Comparison of ENCODE assay signal across 13 mouse cellular contexts in genomic region chr1:92436831-92437321, GRCm38 (mm10). TPM values are rescaled to one million over a fixed set of nuclear protein-coding genes. Genes with fewer than 3 reads are reported as not detected.
DNase-seq lines count a peak whose midpoint lies in the region; ATAC-seq and TF ChIP-seq lines count a peak whose summit lies in the region.
"Had no signal": no experiment of that assay in that cellular context is flagged by ENCODE, and none has a peak within 500 bp of the region (broad histone marks: within the 10 kb centered on the region; RNA-seq: fewer than 3 reads in every experiment).

No protein-coding gene starts in this region.

- no peak overlapping the region for H3K4me3 ChIP-seq in hindbrain, embryonic 15.5 days
- H3K4me3 ChIP-seq in hindbrain, embryonic 11.5 days (ENCODE audit: low read depth, low read length): no peak overlapping the region
- H3K4me3 ChIP-seq in embryonic facial prominence, embryonic 10.5 days: no peak overlapping the region
- H3K4me3 ChIP-seq in midbrain, embryonic 12.5 days: no peak overlapping the region

- H3K9me3 ChIP-seq in hindbrain, embryonic 15.5 days: no peaks in the 10 kb centered on the region
- H3K9me3 ChIP-seq in hindbrain, embryonic 11.5 days (ENCODE audit: control insufficient read depth, low read length): no peaks in the 10 kb centered on the region
- no peaks in the 10 kb centered on the region for H3K9me3 ChIP-seq in embryonic facial prominence, embryonic 10.5 days
- no peaks in the 10 kb centered on the region for H3K9me3 ChIP-seq in midbrain, embryonic 12.5 days

- H3K9ac ChIP-seq in hindbrain, embryonic 15.5 days: no peak overlapping the region
- H3K9ac ChIP-seq in hindbrain, embryonic 11.5 days (ENCODE audit: low read depth, low read length): no peak overlapping the region
- no peak overlapping the region for H3K9ac ChIP-seq in midbrain, embryonic 12.5 days (replicated peaks)

- H3K4me1 ChIP-seq in hindbrain, embryonic 15.5 days (replicated peaks): peaks cover 24% of the 10 kb centered on the region
- H3K4me1 ChIP-seq in hindbrain, embryonic 11.5 days (replicated peaks; ENCODE audit: control insufficient read depth, insufficient read depth, low read length): no peaks in the 10 kb centered on the region
- H3K4me1 ChIP-seq in embryonic facial prominence, embryonic 10.5 days: peaks cover 30% of the 10 kb centered on the region
- H3K4me1 ChIP-seq in midbrain, embryonic 12.5 days: peaks cover 21% of the 10 kb centered on the region

- H3K36me3 ChIP-seq in hindbrain, embryonic 15.5 days: peaks cover 16% of the 10 kb centered on the region; the same call in 1 of the 2 replicates
- H3K36me3 ChIP-seq in hindbrain, embryonic 11.5 days (ENCODE audit: control insufficient read depth, insufficient read depth, low read length): no peaks in the 10 kb centered on the region; the same call in 1 of the 2 replicates
- H3K36me3 ChIP-seq in embryonic facial prominence, embryonic 10.5 days (replicated peaks): peaks cover 40% of the 10 kb centered on the region
- H3K36me3 ChIP-seq in midbrain, embryonic 12.5 days: peaks cover 32% of the 10 kb centered on the region

- DNase-seq in hindbrain, embryonic 11.5 days (ENCODE audit: low spot score): no peak
- DNase-seq in brain, embryonic 14.5 days (ENCODE audit: low read depth): peak; percentile 85
- no peak for DNase-seq in embryonic facial prominence, embryonic 10.5 days (ENCODE audit: low spot score)
- no peak for DNase-seq in adrenal gland, postnatal 4 days (ENCODE audit: low spot score in 2 of 2)
- DNase-seq in kidney, postnatal 14 days: no peak
- no peak for DNase-seq in adrenal gland, adult 18-20 months (ENCODE audit: low spot score in 2 of 2)

- H3K4me2 ChIP-seq in hindbrain, embryonic 15.5 days: no peak overlapping the region
- H3K4me2 ChIP-seq in hindbrain, embryonic 11.5 days (replicated peaks; ENCODE audit: low read depth, low read length): no peak overlapping the region
- no peak overlapping the region for H3K4me2 ChIP-seq in midbrain, embryonic 12.5 days (replicated peaks)

- no peaks in the 10 kb centered on the region for H3K27me3 ChIP-seq in hindbrain, embryonic 15.5 days
- no peaks in the 10 kb centered on the region for H3K27me3 ChIP-seq in hindbrain, embryonic 11.5 days (ENCODE audit: control insufficient read depth, insufficient read depth, low read length)
- no peaks in the 10 kb centered on the region for H3K27me3 ChIP-seq in embryonic facial prominence, embryonic 10.5 days (replicated peaks; ENCODE audit: low read depth, poor library complexity, severe bottlenecking)
- no peaks in the 10 kb centered on the region for H3K27me3 ChIP-seq in midbrain, embryonic 12.5 days

- no peak for TF ChIP-seq POLR2A in brain, embryonic 14.5 days (IDR thresholded peaks at IDR 0.05; ENCODE audit: borderline replicate concordance, extremely low read depth, insufficient read depth, insufficient read length, poor library complexity, severe bottlenecking)

- WGBS in hindbrain, embryonic 15.5 days: 45% methylated on average over 4 of the region's 4 CpGs
- WGBS in hindbrain, embryonic 11.5 days: 63% methylated on average over 4 of the region's 4 CpGs
- 56% methylated on average over 4 of the region's 4 CpGs for WGBS in embryonic facial prominence, embryonic 10.5 days
- WGBS in midbrain, embryonic 12.5 days: 56% methylated on average over 4 of the region's 4 CpGs

- peak; percentile 31 for ATAC-seq in hindbrain, embryonic 15.5 days (ENCODE audit: low FRiP score, low read depth)
- ATAC-seq in hindbrain, embryonic 11.5 days (ENCODE audit: low FRiP score): no peak
- no peak for ATAC-seq in midbrain, embryonic 12.5 days (ENCODE audit: low FRiP score, low read depth)

- no peak for TF ChIP-seq CTCF in brain, embryonic 14.5 days (IDR thresholded peaks at IDR 0.05; ENCODE audit: borderline replicate concordance, extremely low read depth, insufficient read depth, insufficient read length)

- H3K27ac ChIP-seq in hindbrain, embryonic 15.5 days (replicated peaks): peak overlapping the region; percentile 43
- no peak overlapping the region for H3K27ac ChIP-seq in hindbrain, embryonic 11.5 days (ENCODE audit: low read depth, low read length)
- H3K27ac ChIP-seq in embryonic facial prominence, embryonic 10.5 days (replicated peaks): peak overlapping the region; percentile 66
- peak overlapping the region; percentile 30; the same call in 1 of the 2 replicates for H3K27ac ChIP-seq in midbrain, embryonic 12.5 days (replicated peaks)
- H3K27ac ChIP-seq: kidney, postnatal 0 days had no signal

RNA-seq across cellular contexts. Expression of gene Ndufa10, which starts 36.8 kb away (rescaled TPM):
- 314 and 315 TPM in 2 replicates for polyA plus RNA-seq in hindbrain, embryonic 15.5 days (2015; fragmentation: Nextera tagmentation; extraction: Ambion mirVana)
- 287 and 289 TPM in 2 replicates for polyA plus RNA-seq in hindbrain, embryonic 11.5 days (2014; fragmentation: Nextera tagmentation; extraction: Ambion mirVana)
- 116 and 117 TPM in 2 replicates for polyA plus RNA-seq in brain, embryonic 14.5 days (2012; rRNA removed)
- polyA plus RNA-seq in embryonic facial prominence, embryonic 10.5 days (2016; fragmentation: Nextera tagmentation; extraction: Ambion mirVana): 319 and 321 TPM in 2 replicates
- 225 and 246 TPM in 2 replicates for polyA plus RNA-seq in midbrain, embryonic 12.5 days (2016; fragmentation: Nextera tagmentation; extraction: Ambion mirVana)
- 100 to 1,000 TPM; 250 to 282 TPM for total RNA-seq in adrenal gland, postnatal 4 days (2021)
- total RNA-seq in adrenal gland, adult 18-20 months (2021): 100 to 1,000 TPM; 352 to 602 TPM

RNA-seq across cellular contexts. Expression of gene Olfr1416, which starts 48.0 kb away (rescaled TPM):
- polyA plus RNA-seq in hindbrain, embryonic 15.5 days (2015; fragmentation: Nextera tagmentation; extraction: Ambion mirVana): not detected in 2 replicates
- polyA plus RNA-seq in hindbrain, embryonic 11.5 days (2014; fragmentation: Nextera tagmentation; extraction: Ambion mirVana): not detected in 2 replicates
- polyA plus RNA-seq in brain, embryonic 14.5 days (2012; rRNA removed): not detected in 2 replicates
- polyA plus RNA-seq in embryonic facial prominence, embryonic 10.5 days (2016; fragmentation: Nextera tagmentation; extraction: Ambion mirVana): not detected in 2 replicates
- not detected in 2 replicates for polyA plus RNA-seq in midbrain, embryonic 12.5 days (2016; fragmentation: Nextera tagmentation; extraction: Ambion mirVana)
- total RNA-seq in adrenal gland, postnatal 4 days (2021): not detected
- total RNA-seq in adrenal gland, adult 18-20 months (2021): not detected
- total RNA-seq: CH12.LX; gastrocnemius, adult 8-10 months; liver, adult 2 months had no signal
- polyA plus RNA-seq: embryonic facial prominence, embryonic 11.5 days; kidney, postnatal 0 days; liver, adult 2 months had no signal

RNA-seq across cellular contexts. Expression of gene Olfr1415, which starts 59.0 kb away (rescaled TPM):
- polyA plus RNA-seq in hindbrain, embryonic 15.5 days (2015; fragmentation: Nextera tagmentation; extraction: Ambion mirVana): not detected in 2 replicates
- polyA plus RNA-seq in hindbrain, embryonic 11.5 days (2014; fragmentation: Nextera tagmentation; extraction: Ambion mirVana): not detected in 2 replicates
- not detected in 2 replicates for polyA plus RNA-seq in brain, embryonic 14.5 days (2012; rRNA removed)
- 0.15 TPM in 1 of 2 replicates, not detected in the other for polyA plus RNA-seq in embryonic facial prominence, embryonic 10.5 days (2016; fragmentation: Nextera tagmentation; extraction: Ambion mirVana)
- polyA plus RNA-seq in midbrain, embryonic 12.5 days (2016; fragmentation: Nextera tagmentation; extraction: Ambion mirVana): not detected in 2 replicates
- total RNA-seq in adrenal gland, postnatal 4 days (2021): not detected
- total RNA-seq in adrenal gland, adult 18-20 months (2021): not detected
- total RNA-seq: CH12.LX; gastrocnemius, adult 8-10 months; liver, adult 2 months had no signal
- polyA plus RNA-seq: embryonic facial prominence, embryonic 11.5 days; kidney, postnatal 0 days; liver, adult 2 months had no signal
